Comparison of ENCODE assay signal across 31 mouse cellular contexts in the genomic region with DNA sequence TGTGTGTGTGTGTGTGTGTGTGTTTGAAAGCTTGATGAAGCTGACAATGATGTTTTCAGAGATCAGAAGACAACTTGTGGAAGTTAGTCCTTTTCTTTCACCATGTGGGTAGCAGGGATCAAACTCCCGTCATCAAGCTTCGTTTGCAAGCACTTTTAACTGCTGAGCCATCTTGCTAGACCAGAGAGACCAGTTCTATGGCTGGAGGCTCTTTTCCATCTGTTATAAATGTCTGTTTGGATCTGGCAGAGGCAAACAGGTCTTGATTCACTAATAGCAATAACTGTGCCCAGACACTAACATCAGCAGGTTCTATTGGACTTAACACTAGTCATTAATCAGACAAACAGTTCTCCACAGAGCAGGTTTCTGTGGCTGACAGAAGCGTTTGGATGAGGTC.
A peak's percentile ranks its signal among the peaks of the same experiment; 100 is the strongest.
DNase-seq lines count a peak whose midpoint lies in the region; ATAC-seq and TF ChIP-seq lines count a peak whose summit lies in the region.
"Had no signal": no experiment of that assay in that cellular context is flagged by ENCODE, and none has a peak within 500 bp of the region (broad histone marks: within the 10 kb centered on the region; RNA-seq: fewer than 3 reads in every experiment).

No protein-coding gene starts in this region.

- 71% methylated on average over 3 of the region's 3 CpGs for WGBS in embryonic facial prominence, embryonic 11.5 days
- WGBS in embryonic facial prominence, embryonic 10.5 days, result 71% methylated on average over 3 of the region's 3 CpGs
- 83% methylated on average over 3 of the region's 3 CpGs for WGBS in midbrain, postnatal 0 days
- 89% methylated on average over 3 of the region's 3 CpGs for WGBS in midbrain, embryonic 15.5 days

- no peak for ATAC-seq in embryonic facial prominence, embryonic 11.5 days (replicated peaks; ENCODE audit: insufficient number of reproducible peaks, low FRiP score, low TSS enrichment, low read depth)
- no peak for ATAC-seq in midbrain, postnatal 0 days (ENCODE audit: low FRiP score)
- no peak for ATAC-seq in midbrain, embryonic 15.5 days (replicated peaks)
- ATAC-seq: forebrain, embryonic 14.5 days; hindbrain, embryonic 16.5 days; intestine, embryonic 15.5 days; midbrain, embryonic 16.5 days had no signal

- TF ChIP-seq CTCF in midbrain, postnatal 0 days (IDR thresholded peaks at IDR 0.05), result no peak

- H3K9me3 ChIP-seq in embryonic facial prominence, embryonic 11.5 days (replicated peaks; ENCODE audit: control insufficient read depth, low read length), result no peaks in the 10 kb centered on the region
- H3K9me3 ChIP-seq in embryonic facial prominence, embryonic 10.5 days, result no peaks in the 10 kb centered on the region
- H3K9me3 ChIP-seq in midbrain, postnatal 0 days (ENCODE audit: low read length), result no peaks in the 10 kb centered on the region
- H3K9me3 ChIP-seq in midbrain, embryonic 15.5 days, result no peaks in the 10 kb centered on the region
- H3K9me3 ChIP-seq: embryonic facial prominence, embryonic 15.5 days; heart, embryonic 13.5 days; hindbrain, embryonic 10.5 days; intestine, embryonic 15.5 days; liver, embryonic 15.5 days; midbrain, embryonic 10.5 days; neural tube, embryonic 12.5 days had no signal

- peak; percentile 26 for DNase-seq in embryonic facial prominence, embryonic 11.5 days (ENCODE audit: low spot score)
- no peak for DNase-seq in embryonic facial prominence, embryonic 10.5 days (ENCODE audit: low spot score)
- DNase-seq in midbrain, postnatal 0 days (ENCODE audit: low spot score), result peak; percentile 7
- DNase-seq in gonadal fat pad, adult 2 months (ENCODE audit: low read depth), result peak; percentile 65
- DNase-seq in cerebellum, adult 9-10 months, result no peak
- DNase-seq: adrenal gland, adult 2 months; B cell, adult 2 months; cerebellum, adult 18-20 months; cerebellum, postnatal 25 days; heart, postnatal 10 days; kidney, adult 2 months; layer of hippocampus, postnatal 36 days; left cerebral cortex, postnatal 4 days; lung, embryonic 14.5 days; right cerebral cortex, adult 18-20 months; right cerebral cortex, postnatal 4 days; thymus, adult 2 months; thymus, postnatal 36 days had no signal

- no peaks in the 10 kb centered on the region for H3K4me1 ChIP-seq in embryonic facial prominence, embryonic 11.5 days (ENCODE audit: control insufficient read depth, insufficient read depth, low read length)
- no peaks in the 10 kb centered on the region for H3K4me1 ChIP-seq in embryonic facial prominence, embryonic 10.5 days
- H3K4me1 ChIP-seq in midbrain, postnatal 0 days (ENCODE audit: insufficient read depth, low read length), result no peaks in the 10 kb centered on the region
- no peaks in the 10 kb centered on the region for H3K4me1 ChIP-seq in midbrain, embryonic 15.5 days
- H3K4me1 ChIP-seq: embryonic facial prominence, embryonic 15.5 days; heart, embryonic 13.5 days; hindbrain, embryonic 10.5 days; intestine, embryonic 15.5 days; liver, embryonic 15.5 days; midbrain, embryonic 10.5 days; neural tube, embryonic 12.5 days had no signal

- no peak overlapping the region for H3K27ac ChIP-seq in embryonic facial prominence, embryonic 11.5 days (replicated peaks; ENCODE audit: low read depth, low read length)
- no peak overlapping the region for H3K27ac ChIP-seq in embryonic facial prominence, embryonic 10.5 days (replicated peaks)
- no peak overlapping the region for H3K27ac ChIP-seq in midbrain, postnatal 0 days (ENCODE audit: low read depth, low read length)
- no peak overlapping the region for H3K27ac ChIP-seq in midbrain, embryonic 15.5 days
- H3K27ac ChIP-seq: embryonic facial prominence, embryonic 15.5 days; heart, embryonic 13.5 days; hindbrain, embryonic 10.5 days; intestine, embryonic 15.5 days; kidney, postnatal 0 days; liver, embryonic 15.5 days; midbrain, embryonic 10.5 days; neural tube, embryonic 12.5 days had no signal

- no peaks in the 10 kb centered on the region for H3K36me3 ChIP-seq in embryonic facial prominence, embryonic 11.5 days (replicated peaks; ENCODE audit: control insufficient read depth, insufficient read depth, low read depth, low read length)
- H3K36me3 ChIP-seq in embryonic facial prominence, embryonic 10.5 days (replicated peaks), result no peaks in the 10 kb centered on the region
- no peaks in the 10 kb centered on the region for H3K36me3 ChIP-seq in midbrain, postnatal 0 days (ENCODE audit: insufficient read depth, low read length)
- H3K36me3 ChIP-seq in midbrain, embryonic 15.5 days (replicated peaks), result no peaks in the 10 kb centered on the region
- H3K36me3 ChIP-seq: embryonic facial prominence, embryonic 15.5 days; heart, embryonic 13.5 days; hindbrain, embryonic 10.5 days; intestine, embryonic 15.5 days; liver, embryonic 15.5 days; midbrain, embryonic 10.5 days; neural tube, embryonic 12.5 days had no signal

- H3K4me3 ChIP-seq in embryonic facial prominence, embryonic 11.5 days (ENCODE audit: low read depth, low read length), result no peak overlapping the region
- H3K4me3 ChIP-seq in embryonic facial prominence, embryonic 10.5 days, result no peak overlapping the region
- H3K4me3 ChIP-seq in midbrain, postnatal 0 days (ENCODE audit: low read depth, low read length), result no peak overlapping the region
- H3K4me3 ChIP-seq in midbrain, embryonic 15.5 days, result no peak overlapping the region
- H3K4me3 ChIP-seq: embryonic facial prominence, embryonic 15.5 days; heart, embryonic 13.5 days; hindbrain, embryonic 10.5 days; intestine, embryonic 15.5 days; liver, embryonic 15.5 days; midbrain, embryonic 10.5 days; myocyte; neural tube, embryonic 12.5 days had no signal

- H3K27me3 ChIP-seq in embryonic facial prominence, embryonic 11.5 days (ENCODE audit: control insufficient read depth, insufficient read depth, low read length), result no peaks in the 10 kb centered on the region
- H3K27me3 ChIP-seq in embryonic facial prominence, embryonic 10.5 days (replicated peaks; ENCODE audit: low read depth, poor library complexity, severe bottlenecking), result no peaks in the 10 kb centered on the region
- no peaks in the 10 kb centered on the region for H3K27me3 ChIP-seq in midbrain, postnatal 0 days (ENCODE audit: insufficient read depth, low read length)
- H3K27me3 ChIP-seq in midbrain, embryonic 15.5 days (replicated peaks), result no peaks in the 10 kb centered on the region
- H3K27me3 ChIP-seq: embryonic facial prominence, embryonic 15.5 days; heart, embryonic 13.5 days; intestine, embryonic 15.5 days; liver, embryonic 15.5 days; neural tube, embryonic 12.5 days had no signal

- H3K9ac ChIP-seq in embryonic facial prominence, embryonic 11.5 days (replicated peaks; ENCODE audit: low read length), result no peak overlapping the region
- no peak overlapping the region for H3K9ac ChIP-seq in midbrain, postnatal 0 days (replicated peaks; ENCODE audit: low read length, poor library complexity, severe bottlenecking)
- H3K9ac ChIP-seq in midbrain, embryonic 15.5 days, result no peak overlapping the region
- H3K9ac ChIP-seq: embryonic facial prominence, embryonic 15.5 days; heart, embryonic 13.5 days; intestine, embryonic 15.5 days; liver, embryonic 15.5 days; lung, embryonic 14.5 days; neural tube, embryonic 12.5 days had no signal

- H3K4me2 ChIP-seq in embryonic facial prominence, embryonic 11.5 days (ENCODE audit: low read depth, low read length), result no peak overlapping the region
- H3K4me2 ChIP-seq in midbrain, postnatal 0 days (ENCODE audit: low read depth, low read length, poor library complexity, severe bottlenecking), result no peak overlapping the region
- H3K4me2 ChIP-seq in midbrain, embryonic 15.5 days, result no peak overlapping the region
- H3K4me2 ChIP-seq: embryonic facial prominence, embryonic 15.5 days; heart, embryonic 13.5 days; intestine, embryonic 15.5 days; liver, embryonic 15.5 days; lung, embryonic 14.5 days; neural tube, embryonic 12.5 days had no signal

Comparison
In these comparisons a context has a peak if more than half of its experiments do, and no peak if none do; other contexts are left out.
1. DNase-seq: peak in embryonic facial prominence, embryonic 11.5 days (single experiment), midbrain, postnatal 0 days (single experiment) and gonadal fat pad, adult 2 months (single experiment); none in embryonic facial prominence, embryonic 10.5 days (single experiment) and cerebellum, adult 9-10 months (single experiment).